Mouse (Mus musculus): ENCODE measurements around the gene Ttll8. TPM values are rescaled to one million over a fixed set of nuclear protein-coding genes. Genes with fewer than 3 reads are reported as not detected.

The Ttll8 gene
- polyA plus RNA-seq, 1 experiment from 2014 or later, result not detected

DNA sequence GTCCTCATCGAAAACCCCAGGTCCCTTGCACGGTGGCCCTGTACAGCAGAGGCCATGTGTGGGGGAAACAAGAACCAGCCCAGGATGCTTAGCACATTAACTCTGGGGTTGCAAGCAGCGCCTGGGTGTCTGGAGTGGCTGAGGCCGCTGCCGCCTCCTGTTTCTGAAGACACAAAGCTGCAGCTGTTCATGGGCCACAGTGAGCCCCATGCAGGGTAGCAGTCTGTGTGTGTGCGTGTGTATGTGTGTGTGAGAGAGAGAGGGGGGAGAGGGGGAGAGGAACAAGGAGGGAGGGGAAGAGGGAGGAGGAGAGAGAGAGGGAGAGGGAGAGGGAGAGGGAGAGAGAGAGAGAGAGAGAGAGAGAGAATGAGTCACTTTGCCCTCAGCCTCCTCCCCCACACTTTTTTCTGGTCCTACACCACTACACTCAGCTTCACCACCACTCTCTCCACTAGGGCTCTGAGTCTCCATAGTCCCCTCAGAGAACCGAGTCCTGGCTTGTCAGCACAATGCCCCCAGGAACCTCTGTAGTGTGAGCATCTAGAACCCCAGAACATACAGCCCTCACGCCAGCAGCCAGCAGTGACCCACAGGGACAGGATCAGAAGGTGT lies 110.6 kb downstream of the Ttll8 start:
- no peak overlapping the region; the same call in 1 of the 2 replicates for H3K9ac ChIP-seq (ENCODE audit: low read length)
- H3K9me3 ChIP-seq (replicated peaks; ENCODE audit: control insufficient read depth, low read length), result no peaks in the 10 kb centered on the region
- H3K27ac ChIP-seq (ENCODE audit: low read length), result peak overlapping the region; percentile 55
- peak; percentile 38; the same call in 1 of the 2 replicates for ATAC-seq (ENCODE audit: insufficient read depth, low FRiP score)
- no peak overlapping the region for H3K4me2 ChIP-seq (ENCODE audit: low read depth, low read length)
- peaks cover 10% of the 10 kb centered on the region for H3K4me1 ChIP-seq (ENCODE audit: control insufficient read depth, insufficient read depth, low read length)
- no peak overlapping the region for H3K4me3 ChIP-seq (replicated peaks; ENCODE audit: low read length)
- no peaks in the 10 kb centered on the region for H3K36me3 ChIP-seq (ENCODE audit: control insufficient read depth, insufficient read depth, low read length)
- 26% methylated on average over 8 of the region's 8 CpGs for WGBS
- no peaks in the 10 kb centered on the region for H3K27me3 ChIP-seq (ENCODE audit: control insufficient read depth, insufficient read depth, low read length)

DNA sequence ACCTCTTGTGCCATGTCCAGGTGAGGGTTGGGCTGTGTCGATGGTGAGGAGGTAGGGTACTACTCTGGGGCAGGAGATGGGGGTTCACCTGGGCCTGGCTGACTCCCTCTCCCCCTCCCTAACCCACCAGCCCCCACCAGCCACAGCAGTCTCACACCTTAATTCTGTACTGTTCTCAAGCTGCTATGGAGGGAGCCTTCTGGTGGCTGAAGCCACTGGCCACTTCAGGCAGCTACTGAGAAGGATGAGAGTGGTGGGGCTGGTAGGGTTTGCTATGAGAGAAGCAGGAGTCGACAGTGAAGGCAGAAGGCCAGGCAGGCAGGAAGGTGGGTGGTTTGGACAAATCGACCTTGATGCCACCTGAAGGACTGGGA lies 111.9 kb downstream of the Ttll8 start:
- no peak overlapping the region for H3K4me3 ChIP-seq (replicated peaks; ENCODE audit: low read length)
- H3K4me1 ChIP-seq (ENCODE audit: control insufficient read depth, insufficient read depth, low read length), result peaks cover 16% of the 10 kb centered on the region
- no peak overlapping the region for H3K27ac ChIP-seq (ENCODE audit: low read length)
- H3K27me3 ChIP-seq (ENCODE audit: control insufficient read depth, insufficient read depth, low read length), result no peaks in the 10 kb centered on the region
- no peak for ATAC-seq (ENCODE audit: insufficient read depth, low FRiP score)
- no peaks in the 10 kb centered on the region for H3K9me3 ChIP-seq (replicated peaks; ENCODE audit: control insufficient read depth, low read length)
- no peak overlapping the region for H3K4me2 ChIP-seq (ENCODE audit: low read depth, low read length)
- H3K9ac ChIP-seq (ENCODE audit: low read length), result no peak overlapping the region
- H3K36me3 ChIP-seq (ENCODE audit: control insufficient read depth, insufficient read depth, low read length), result no peaks in the 10 kb centered on the region
- WGBS, result 77% methylated on average over 3 of the region's 3 CpGs

DNA sequence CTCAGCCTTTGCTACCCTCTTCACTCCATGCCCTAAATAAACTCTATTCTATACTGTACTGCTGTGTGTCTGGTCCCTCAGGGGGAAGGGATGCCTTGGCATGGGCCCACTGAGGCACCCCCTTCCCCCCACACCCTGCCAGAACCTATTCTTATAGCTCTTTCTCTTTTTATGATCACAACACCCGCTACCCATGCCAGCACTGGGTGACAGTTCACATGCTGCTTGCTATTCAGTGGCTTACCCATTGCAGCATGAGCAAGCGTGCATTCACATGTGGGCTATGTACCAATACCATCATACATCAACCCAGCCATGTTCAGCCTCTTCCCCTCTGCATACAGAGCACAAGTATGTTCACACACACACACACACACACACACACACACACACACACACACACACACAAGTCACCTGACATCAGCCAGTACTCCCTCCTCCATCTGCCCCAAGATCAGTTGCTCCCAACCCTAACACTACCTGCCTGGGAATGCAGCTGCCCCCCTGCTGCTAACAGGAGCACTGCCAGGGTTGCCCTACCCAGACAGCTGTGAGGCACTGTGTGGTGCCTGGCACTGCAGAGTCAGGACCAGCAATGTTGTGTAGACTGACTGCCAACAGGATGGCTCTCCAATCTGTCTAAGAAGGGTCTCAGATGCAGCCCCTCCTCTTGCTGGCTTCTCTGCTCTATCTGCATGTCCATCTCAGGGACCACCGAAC lies 112.5 kb downstream of the Ttll8 start:
- WGBS, result 92% methylated on average over 3 of the region's 3 CpGs
- Histone ChIP-seq H3K9me3 (replicated peaks; ENCODE audit: control insufficient read depth, low read length) (no peaks in the 10 kb centered on the region), H3K4me2 (ENCODE audit: low read depth, low read length) (no peak overlapping the region), H3K27me3 (ENCODE audit: control insufficient read depth, insufficient read depth, low read length) (no peaks in the 10 kb centered on the region), H3K36me3 (ENCODE audit: control insufficient read depth, insufficient read depth, low read length) (no peaks in the 10 kb centered on the region), H3K27ac (ENCODE audit: low read length) (no peak overlapping the region), H3K9ac (ENCODE audit: low read length) (no peak overlapping the region), H3K4me3 (replicated peaks; ENCODE audit: low read length) (no peak overlapping the region), H3K4me1 (ENCODE audit: control insufficient read depth, insufficient read depth, low read length) (peaks cover 16% of the 10 kb centered on the region)
- no peak for ATAC-seq (ENCODE audit: insufficient read depth, low FRiP score)

- Histone ChIP-seq H3K4me3 (replicated peaks; ENCODE audit: low read length) (no peak overlapping the region), H3K27ac (ENCODE audit: low read length) (no peak overlapping the region), H3K9ac (ENCODE audit: low read length) (no peak overlapping the region), H3K27me3 (ENCODE audit: control insufficient read depth, insufficient read depth, low read length) (no peaks in the 10 kb centered on the region), H3K36me3 (ENCODE audit: control insufficient read depth, insufficient read depth, low read length) (no peaks in the 10 kb centered on the region), H3K4me2 (ENCODE audit: low read depth, low read length) (no peak overlapping the region), H3K9me3 (replicated peaks; ENCODE audit: control insufficient read depth, low read length) (no peaks in the 10 kb centered on the region), H3K4me1 (ENCODE audit: control insufficient read depth, insufficient read depth, low read length) (peaks cover 16% of the 10 kb centered on the region)
- ATAC-seq (ENCODE audit: insufficient read depth, low FRiP score), result no peak
- WGBS, result 87% methylated on average over 2 of the region's 2 CpGs
Measured at GRCm38 (mm10) chr15:88841160-88841559, 113.1 kb downstream of the Ttll8 start.

Other genes starting within 250 kb of the Ttll8 start
- 18.6 and 20.3 TPM in 2 replicates for gene Brd1, start 220.2 kb downstream of the Ttll8 start, polyA plus RNA-seq (2015; fragmentation: Nextera tagmentation; extraction: Ambion mirVana)
- 14.1 and 15.3 TPM in 2 replicates for gene Zbed4, start 202.8 kb downstream of the Ttll8 start, polyA plus RNA-seq (2015; fragmentation: Nextera tagmentation; extraction: Ambion mirVana)
- gene Alg12, start 135.1 kb downstream of the Ttll8 start, polyA plus RNA-seq (2015; fragmentation: Nextera tagmentation; extraction: Ambion mirVana), result 13.1 and 14.0 TPM in 2 replicates
- 105 and 128 TPM in 2 replicates for gene Creld2, start 134.8 kb downstream of the Ttll8 start, polyA plus RNA-seq (2015; fragmentation: Nextera tagmentation; extraction: Ambion mirVana)
- gene Pim3, start 92.2 kb downstream of the Ttll8 start, polyA plus RNA-seq (2015; fragmentation: Nextera tagmentation; extraction: Ambion mirVana), result 58.3 and 59.0 TPM in 2 replicates
- not detected in 2 replicates for gene Mlc1, start 24.6 kb upstream of the Ttll8 start, polyA plus RNA-seq (2015; fragmentation: Nextera tagmentation; extraction: Ambion mirVana)
- not detected in 2 replicates for gene Mov10l1, start 28.5 kb upstream of the Ttll8 start, polyA plus RNA-seq (2015; fragmentation: Nextera tagmentation; extraction: Ambion mirVana)
- gene Panx2, start 105.3 kb upstream of the Ttll8 start, polyA plus RNA-seq (2015; fragmentation: Nextera tagmentation; extraction: Ambion mirVana), result 0.40 and 1.2 TPM in 2 replicates
- 59.9 and 70.2 TPM in 2 replicates for gene Trabd, start 120.7 kb upstream of the Ttll8 start, polyA plus RNA-seq (2015; fragmentation: Nextera tagmentation; extraction: Ambion mirVana)
- 13.4 and 15.0 TPM in 2 replicates for gene Selenoo, start 134.7 kb upstream of the Ttll8 start, polyA plus RNA-seq (2015; fragmentation: Nextera tagmentation; extraction: Ambion mirVana)
- gene Tubgcp6, start 168.7 kb upstream of the Ttll8 start, polyA plus RNA-seq (2015; fragmentation: Nextera tagmentation; extraction: Ambion mirVana), result 13.2 and 13.5 TPM in 2 replicates
- gene Hdac10, start 174.3 kb upstream of the Ttll8 start, polyA plus RNA-seq (2015; fragmentation: Nextera tagmentation; extraction: Ambion mirVana), result 23.7 and 26.0 TPM in 2 replicates
- 3.6 and 6.0 TPM in 2 replicates for gene Mapk12, start 186.3 kb upstream of the Ttll8 start, polyA plus RNA-seq (2015; fragmentation: Nextera tagmentation; extraction: Ambion mirVana)
- 5.1 and 6.0 TPM in 2 replicates for gene Mapk11, start 195.2 kb upstream of the Ttll8 start, polyA plus RNA-seq (2015; fragmentation: Nextera tagmentation; extraction: Ambion mirVana)
- gene Plxnb2, start 226.4 kb upstream of the Ttll8 start, polyA plus RNA-seq (2015; fragmentation: Nextera tagmentation; extraction: Ambion mirVana), result 153 and 178 TPM in 2 replicates
- 13.4 and 15.0 TPM in 2 replicates for gene Dennd6b, start 242.1 kb upstream of the Ttll8 start, polyA plus RNA-seq (2015; fragmentation: Nextera tagmentation; extraction: Ambion mirVana)

All from stomach, embryonic 16.5 days (tissue).